Mouse (Mus musculus): Measurements from ENCODE around the gene Fzr1. TPM values are rescaled to one million over a fixed set of nuclear protein-coding genes. Genes with fewer than 3 reads are reported as not detected.

Gene Fzr1
- polyA plus RNA-seq, 1 experiment from 2014 or later: 98.8 TPM

GRCm38 (mm10) chr10:81415146-81415545 is 36.8 kb upstream of the Fzr1 start:
- no peaks in the 10 kb centered on the region for H3K9me3 ChIP-seq (replicated peaks)
- H3K9ac ChIP-seq: no peak overlapping the region
- H3K27ac ChIP-seq (replicated peaks): peak overlapping the region; percentile 58; the same call in 1 of the 2 replicates
- H3K4me2 ChIP-seq (replicated peaks): no peak overlapping the region
- H3K27me3 ChIP-seq: no peaks in the 10 kb centered on the region
- ATAC-seq (ENCODE audit: insufficient number of reproducible peaks, low FRiP score, low TSS enrichment, low read depth): no peak
- WGBS: 81% methylated on average over 5 of the region's 5 CpGs
- H3K36me3 ChIP-seq: peaks cover 38% of the 10 kb centered on the region
- H3K4me3 ChIP-seq (replicated peaks): no peak overlapping the region
- H3K4me1 ChIP-seq: peaks cover 99% of the 10 kb centered on the region

GRCm38 (mm10) chr10:81414682-81415081 is 36.4 kb upstream of the Fzr1 start:
- Histone ChIP-seq H3K4me2 (replicated peaks) (0 out of 2 replicates have a peak overlapping the region, but pooled peaks have one; percentile 19), H3K27ac (replicated peaks) (peak overlapping the region; percentile 86)
- no peak for ATAC-seq (ENCODE audit: insufficient number of reproducible peaks, low FRiP score, low TSS enrichment, low read depth)

GRCm38 (mm10) chr10:81413310-81414261 is 35.3 kb upstream of the Fzr1 start:
- H3K9ac ChIP-seq: no peak overlapping the region
- no peaks in the 10 kb centered on the region for H3K9me3 ChIP-seq (replicated peaks)
- no peaks in the 10 kb centered on the region for H3K27me3 ChIP-seq
- H3K4me1 ChIP-seq: peaks cover 100% of the 10 kb centered on the region
- peak overlapping the region; percentile 86 for H3K27ac ChIP-seq (replicated peaks)
- peak overlapping the region; percentile 19; the same call in 1 of the 2 replicates for H3K4me2 ChIP-seq (replicated peaks)
- no peak for ATAC-seq (ENCODE audit: insufficient number of reproducible peaks, low FRiP score, low TSS enrichment, low read depth)
- no peak overlapping the region for H3K4me3 ChIP-seq (replicated peaks)
- 28% methylated on average over 26 of the region's 26 CpGs for WGBS
- H3K36me3 ChIP-seq: peaks cover 31% of the 10 kb centered on the region

More at GRCm38 (mm10) chr10:81414682-81415081, 36.4 kb upstream of the Fzr1 start:
- H3K4me1 ChIP-seq: peaks cover 100% of the 10 kb centered on the region
- H3K27me3 ChIP-seq: no peaks in the 10 kb centered on the region
- H3K36me3 ChIP-seq: peaks cover 33% of the 10 kb centered on the region
- H3K4me3 ChIP-seq (replicated peaks): no peak overlapping the region
- no peaks in the 10 kb centered on the region for H3K9me3 ChIP-seq (replicated peaks)
- H3K9ac ChIP-seq: no peak overlapping the region

DNA sequence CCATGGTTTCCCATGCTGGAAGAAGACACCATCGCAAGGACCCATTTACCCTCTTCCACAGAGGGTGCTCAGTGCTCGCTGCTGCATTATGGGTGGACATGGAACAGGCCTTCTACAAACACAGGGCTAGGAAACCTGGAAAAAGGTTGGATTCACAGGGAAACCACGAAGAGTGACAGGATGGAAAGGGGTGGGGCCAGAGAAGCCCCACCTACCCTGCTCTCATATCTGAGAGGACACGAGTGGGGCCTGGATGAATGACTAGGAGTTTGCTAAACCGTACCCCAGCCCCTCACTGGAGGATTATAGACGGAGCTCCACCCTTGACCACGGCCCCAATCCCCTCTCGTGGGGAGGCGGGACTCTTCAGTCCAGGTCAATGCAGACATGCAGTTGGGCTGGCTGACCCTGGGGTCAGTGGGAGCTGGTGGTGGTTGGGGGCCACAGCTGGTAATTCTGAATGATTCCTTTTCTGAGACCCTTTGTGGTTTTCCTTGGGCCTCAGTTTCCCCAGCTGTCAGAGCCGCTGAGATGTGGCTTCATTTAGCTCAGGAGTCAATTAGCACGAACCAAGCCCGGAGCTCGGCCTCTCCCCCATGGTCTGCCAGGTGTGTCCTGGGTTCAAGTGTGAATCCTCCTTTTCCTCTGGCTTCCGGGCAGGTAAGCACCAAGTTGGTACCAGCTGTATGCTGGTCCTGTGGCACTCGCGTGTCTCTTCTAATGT is 34.4 kb upstream of the Fzr1 start:
- Histone ChIP-seq H3K27me3 (no peaks in the 10 kb centered on the region), H3K9me3 (replicated peaks) (no peaks in the 10 kb centered on the region), H3K9ac (no peak overlapping the region), H3K4me3 (replicated peaks) (no peak overlapping the region), H3K36me3 (peaks cover 35% of the 10 kb centered on the region), H3K4me2 (replicated peaks) (no peak overlapping the region), H3K27ac (replicated peaks) (peak overlapping the region; percentile 86), H3K4me1 (peaks cover 100% of the 10 kb centered on the region)
- 73% methylated on average over 16 of the region's 16 CpGs for WGBS
- no peak for ATAC-seq (ENCODE audit: insufficient number of reproducible peaks, low FRiP score, low TSS enrichment, low read depth)

GRCm38 (mm10) chr10:81411471-81412400 is 33.4 kb upstream of the Fzr1 start:
- no peaks in the 10 kb centered on the region for H3K9me3 ChIP-seq (replicated peaks)
- no peak for ATAC-seq (ENCODE audit: insufficient number of reproducible peaks, low FRiP score, low TSS enrichment, low read depth)
- no peaks in the 10 kb centered on the region for H3K27me3 ChIP-seq
- 48% methylated on average over 18 of the region's 18 CpGs for WGBS
- no peak overlapping the region for H3K4me3 ChIP-seq (replicated peaks)
- H3K27ac ChIP-seq (replicated peaks): peak overlapping the region; percentile 86
- H3K4me1 ChIP-seq: peaks cover 100% of the 10 kb centered on the region
- H3K4me2 ChIP-seq (replicated peaks): no peak overlapping the region
- H3K9ac ChIP-seq: no peak overlapping the region
- peaks cover 39% of the 10 kb centered on the region for H3K36me3 ChIP-seq

- Histone ChIP-seq H3K36me3 (peaks cover 46% of the 10 kb centered on the region), H3K4me3 (replicated peaks) (no peak overlapping the region), H3K27me3 (no peaks in the 10 kb centered on the region), H3K27ac (replicated peaks) (peak overlapping the region; percentile 86), H3K4me1 (peaks cover 98% of the 10 kb centered on the region), H3K9ac (no peak overlapping the region), H3K4me2 (replicated peaks) (no peak overlapping the region), H3K9me3 (replicated peaks) (no peaks in the 10 kb centered on the region)
- no peak for ATAC-seq (ENCODE audit: insufficient number of reproducible peaks, low FRiP score, low TSS enrichment, low read depth)
- whole genome bisulfite sequencing: 67% methylated on average over 9 of the region's 9 CpGs
These were observed 32.7 kb upstream of the Fzr1 start for GRCm38 (mm10) chr10:81410981-81411380.

DNA sequence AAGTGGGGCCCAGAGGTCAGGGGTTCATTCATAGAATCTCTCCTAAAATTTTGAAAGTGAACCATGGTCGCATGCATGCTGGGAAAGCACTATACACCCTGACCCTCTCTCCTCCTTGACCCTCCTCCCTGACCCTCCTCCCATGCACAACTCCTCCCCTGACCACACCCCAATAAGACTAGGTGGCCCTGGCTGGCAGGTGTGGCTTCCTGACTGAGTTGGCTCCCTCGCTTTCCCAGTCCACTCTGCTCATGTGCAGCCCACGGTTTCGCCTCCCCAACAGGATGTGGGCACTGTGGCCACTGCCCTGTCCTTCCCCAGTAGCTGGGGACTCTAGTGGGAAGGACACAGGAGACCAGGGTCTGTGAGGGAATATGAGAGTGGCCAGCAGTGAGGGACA is 32.0 kb upstream of the Fzr1 start:
- Histone ChIP-seq H3K36me3 (peaks cover 51% of the 10 kb centered on the region), H3K9me3 (replicated peaks) (no peaks in the 10 kb centered on the region), H3K27ac (replicated peaks) (peak overlapping the region; percentile 86; the same call in 1 of the 2 replicates), H3K4me2 (replicated peaks) (no peak overlapping the region), H3K9ac (no peak overlapping the region), H3K27me3 (no peaks in the 10 kb centered on the region), H3K4me3 (replicated peaks) (no peak overlapping the region), H3K4me1 (peaks cover 92% of the 10 kb centered on the region)
- ATAC-seq (ENCODE audit: insufficient number of reproducible peaks, low FRiP score, low TSS enrichment, low read depth): no peak
- WGBS: 73% methylated on average over 4 of the region's 4 CpGs

DNA sequence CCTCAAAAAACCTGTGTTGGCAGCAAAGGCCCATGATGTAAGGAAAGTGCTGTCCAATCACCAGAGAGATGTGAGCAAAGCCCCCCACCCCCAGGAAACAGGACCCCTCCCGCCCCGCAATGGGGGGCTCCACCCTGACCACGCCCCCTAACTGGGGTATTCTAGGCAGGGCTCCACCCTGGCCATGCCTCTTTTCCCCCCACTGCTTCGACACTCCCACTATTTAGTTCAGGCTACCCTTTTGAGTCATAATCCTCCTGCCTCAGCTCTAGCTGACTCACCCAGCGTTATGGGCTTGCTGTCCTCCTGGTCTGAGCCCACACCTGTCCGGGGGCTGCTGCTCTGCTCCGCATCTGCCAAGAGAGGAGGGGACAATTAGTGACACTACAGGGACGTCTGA is 31.0 kb upstream of the Fzr1 start:
- no peaks in the 10 kb centered on the region for H3K27me3 ChIP-seq
- 14% methylated on average over 8 of the region's 8 CpGs for WGBS
- no peak overlapping the region for H3K4me3 ChIP-seq (replicated peaks)
- peaks cover 85% of the 10 kb centered on the region for H3K4me1 ChIP-seq
- no peaks in the 10 kb centered on the region for H3K9me3 ChIP-seq (replicated peaks)
- no peak overlapping the region for H3K9ac ChIP-seq
- peaks cover 55% of the 10 kb centered on the region for H3K36me3 ChIP-seq
- no peak overlapping the region for H3K4me2 ChIP-seq (replicated peaks)
- H3K27ac ChIP-seq (replicated peaks): peak overlapping the region; percentile 58; the same call in 1 of the 2 replicates
- no peak for ATAC-seq (ENCODE audit: insufficient number of reproducible peaks, low FRiP score, low TSS enrichment, low read depth)

- Histone ChIP-seq H3K4me2 (replicated peaks) (no peak overlapping the region), H3K9ac (no peak overlapping the region), H3K27me3 (no peaks in the 10 kb centered on the region), H3K27ac (replicated peaks) (peak overlapping the region; percentile 60; the same call in 1 of the 2 replicates), H3K4me3 (replicated peaks) (no peak overlapping the region), H3K4me1 (peaks cover 84% of the 10 kb centered on the region), H3K9me3 (replicated peaks) (no peaks in the 10 kb centered on the region), H3K36me3 (peaks cover 59% of the 10 kb centered on the region)
- 31% methylated on average over 9 of the region's 9 CpGs for WGBS
- peak; percentile 52; the same call in 1 of the 2 replicates for ATAC-seq (ENCODE audit: insufficient number of reproducible peaks, low FRiP score, low TSS enrichment, low read depth)
These were observed 30.6 kb upstream of the Fzr1 start for GRCm38 (mm10) chr10:81408871-81409291.

DNA sequence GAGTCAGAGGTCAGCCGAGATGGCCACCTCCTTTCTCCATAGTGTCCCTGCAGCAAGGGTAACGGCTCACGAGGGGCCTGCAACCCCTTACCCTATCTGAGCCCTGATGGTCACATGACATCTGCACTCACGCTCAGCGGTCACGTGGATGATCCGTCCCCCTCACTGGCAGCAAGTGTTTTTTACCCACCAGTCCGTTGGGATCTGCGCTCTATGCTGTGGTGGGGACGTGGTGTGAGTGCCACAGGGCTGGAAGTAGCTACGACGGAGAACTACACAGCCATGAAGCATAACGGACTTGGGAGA is 30.1 kb upstream of the Fzr1 start:
- Histone ChIP-seq H3K4me1 (peaks cover 84% of the 10 kb centered on the region), H3K36me3 (peaks cover 64% of the 10 kb centered on the region), H3K4me2 (replicated peaks) (no peak overlapping the region), H3K4me3 (replicated peaks) (no peak overlapping the region), H3K27ac (replicated peaks) (peak overlapping the region; percentile 60; the same call in 1 of the 2 replicates), H3K27me3 (no peaks in the 10 kb centered on the region), H3K9ac (no peak overlapping the region), H3K9me3 (replicated peaks) (no peaks in the 10 kb centered on the region)
- 54% methylated on average over 13 of the region's 13 CpGs for WGBS
- no peak for ATAC-seq (ENCODE audit: insufficient number of reproducible peaks, low FRiP score, low TSS enrichment, low read depth)
